Mouse (Mus musculus) heart, embryonic 10.5 days (tissue): Measurements from ENCODE around the gene Gm3448. TPM values are rescaled to one million over a fixed set of nuclear protein-coding genes. Genes with fewer than 3 reads are reported as not detected.
"Not testable (repeated sequence)": the region's sequence is repeated elsewhere in the genome, so short reads cannot be mapped to it uniquely, and the experiment has no call there.

Experiments
- DNase-seq: peaks from one replicate; pipeline ENCODE4 v3.0.0-alpha.2; 2017; ENCODE audit warnings: low spot score
- H3K27ac ChIP-seq: fragments of 300-500 bp; sonication (generic); 2 replicates; pipeline ENCODE4 v1.5.1; 2016; ENCODE audit warnings: mild to moderate bottlenecking
- H3K27me3 ChIP-seq: fragments of 300-500 bp; sonication (generic); 2 replicates; pipeline ENCODE4 v1.6.1; 2016; ENCODE audit warnings: mild to moderate bottlenecking; ENCODE audit not compliant: poor library complexity, insufficient read depth, severe bottlenecking
- H3K36me3 ChIP-seq: fragments of 300-500 bp; sonication (generic); 2 replicates; pipeline ENCODE4 v1.6.1; 2016; ENCODE audit warnings: mild to moderate bottlenecking, moderate library complexity
- H3K4me1 ChIP-seq: fragments of 300-500 bp; sonication (generic); 2 replicates; pipeline ENCODE4 v1.6.1; 2016; ENCODE audit warnings: mild to moderate bottlenecking
- H3K4me3 ChIP-seq: fragments of 300-500 bp; sonication (generic); 2 replicates; pipeline ENCODE4 v1.5.1; 2016; ENCODE audit warnings: mild to moderate bottlenecking, moderate library complexity
- H3K9me3 ChIP-seq: fragments of 300-500 bp; sonication (generic); 2 replicates; pipeline ENCODE4 v1.6.1; 2016; ENCODE audit warnings: mild to moderate bottlenecking, moderate library complexity
- WGBS: fragments of 180-500 bp; shearing (Covaris S2); methylation state at CpG from one replicate; pipeline ENCODE4 v1.1.7; 2016; 5-methylcytosine and 5-hydroxymethylcytosine counted together
- polyA plus RNA-seq: library from polyadenylated mRNA; unstranded; fragments of >200 nt; fragmentation: Nextera tagmentation; extraction: Ambion mirVana; gene quantifications from 2 replicates; pipeline ENCODE4 v1.2.1, GENCODE M21; 2016

The Gm3448 gene
- 2.7 and 3.2 TPM in 2 replicates for polyA plus RNA-seq

- not testable (repeated sequence) for H3K9me3 ChIP-seq, H3K27ac ChIP-seq, H3K4me1 ChIP-seq, H3K36me3 ChIP-seq, H3K4me3 ChIP-seq, H3K27me3 ChIP-seq, DNase-seq
- WGBS: 0% methylated on average over 17 of the region's 56 CpGs
Observed at GRCm38 (mm10) chr17:15041175-15041729, at the start of gene Gm3448, which contains the start of the genes Ermard and Tcte3. Gene Gm3448, minus strand, starts transcription at chr17:15041537. Gene Ermard, plus strand, starts transcription at chr17:15041208. Gene Tcte3, minus strand, starts transcription at chr17:15041488.

- peaks cover 9% of the 10 kb centered on the region; the same call in 1 of the 2 replicates for H3K27me3 ChIP-seq
- no peak overlapping the region for H3K27ac ChIP-seq
- H3K36me3 ChIP-seq: no peaks in the 10 kb centered on the region
- 26% methylated on average over 8 of the region's 8 CpGs for WGBS
- no peak for DNase-seq
- no peaks in the 10 kb centered on the region for H3K9me3 ChIP-seq
- H3K4me1 ChIP-seq: peaks cover 26% of the 10 kb centered on the region
- H3K4me3 ChIP-seq: no peak overlapping the region
Observed at GRCm38 (mm10) chr17:15088591-15089001, 47.3 kb upstream of the Gm3448 start.

- Histone ChIP-seq H3K27ac (no peak overlapping the region), H3K9me3 (no peaks in the 10 kb centered on the region), H3K27me3 (peaks cover 12% of the 10 kb centered on the region; the same call in 1 of the 2 replicates), H3K4me3 (no peak overlapping the region), H3K4me1 (peaks cover 26% of the 10 kb centered on the region), H3K36me3 (no peaks in the 10 kb centered on the region)
- WGBS: 38% methylated on average over 2 of the region's 2 CpGs
- DNase-seq: no peak
Observed at GRCm38 (mm10) chr17:15088166-15088565, 46.8 kb upstream of the Gm3448 start.

- Histone ChIP-seq H3K36me3 (no peaks in the 10 kb centered on the region), H3K4me3 (no peak overlapping the region), H3K9me3 (no peaks in the 10 kb centered on the region), H3K4me1 (peaks cover 26% of the 10 kb centered on the region), H3K27me3 (peaks cover 19% of the 10 kb centered on the region; the same call in 1 of the 2 replicates), H3K27ac (peak overlapping the region; percentile 44; the same call in 1 of the 2 replicates)
- DNase-seq: no peak
- WGBS: 44% methylated on average over 2 of the region's 2 CpGs
Observed at GRCm38 (mm10) chr17:15085006-15085405, 43.7 kb upstream of the Gm3448 start.

GRCm38 (mm10) chr17:15084226-15084848 is 43.0 kb upstream of the Gm3448 start:
- H3K9me3 ChIP-seq: no peaks in the 10 kb centered on the region
- H3K27me3 ChIP-seq: peaks cover 19% of the 10 kb centered on the region; the same call in 1 of the 2 replicates
- H3K36me3 ChIP-seq: no peaks in the 10 kb centered on the region
- peak overlapping the region; percentile 13; the same call in 1 of the 2 replicates for H3K4me3 ChIP-seq
- peak; percentile 91 for DNase-seq
- H3K4me1 ChIP-seq: peaks cover 26% of the 10 kb centered on the region
- 20% methylated on average over 13 of the region's 13 CpGs for WGBS
- peak overlapping the region; percentile 44; the same call in 1 of the 2 replicates for H3K27ac ChIP-seq

- WGBS: 27% methylated on average over 2 of the region's 2 CpGs
- DNase-seq: no peak
- H3K4me3 ChIP-seq: no peak overlapping the region
- no peaks in the 10 kb centered on the region for H3K36me3 ChIP-seq
- H3K27ac ChIP-seq: no peak overlapping the region
- H3K27me3 ChIP-seq: peaks cover 4% of the 10 kb centered on the region; the same call in 1 of the 2 replicates
- H3K4me1 ChIP-seq: peaks cover 6% of the 10 kb centered on the region; the same call in 1 of the 2 replicates
- no peaks in the 10 kb centered on the region for H3K9me3 ChIP-seq
Observed at GRCm38 (mm10) chr17:15077536-15077935, 36.2 kb upstream of the Gm3448 start.

GRCm38 (mm10) chr17:15075033-15075432 is 33.7 kb upstream of the Gm3448 start:
- WGBS: 62% methylated on average over 8 of the region's 8 CpGs
- Histone ChIP-seq H3K4me1 (peaks cover 6% of the 10 kb centered on the region; the same call in 1 of the 2 replicates), H3K27me3 (no peaks in the 10 kb centered on the region), H3K9me3 (no peaks in the 10 kb centered on the region), H3K4me3 (no peak overlapping the region), H3K27ac (0 out of 2 replicates have a peak overlapping the region, but pooled peaks have one; percentile 36), H3K36me3 (no peaks in the 10 kb centered on the region)
- DNase-seq: no peak

GRCm38 (mm10) chr17:15072211-15072610 is 30.9 kb upstream of the Gm3448 start:
- no peaks in the 10 kb centered on the region for H3K27me3 ChIP-seq
- 86% methylated on average over 2 of the region's 2 CpGs for WGBS

GRCm38 (mm10) chr17:15069124-15069523 is 27.8 kb upstream of the Gm3448 start:
- Histone ChIP-seq H3K27ac (no peak overlapping the region), H3K27me3 (no peaks in the 10 kb centered on the region), H3K36me3 (no peaks in the 10 kb centered on the region), H3K4me3 (no peak overlapping the region), H3K4me1 (peaks cover 30% of the 10 kb centered on the region), H3K9me3 (no peaks in the 10 kb centered on the region)
- DNase-seq: no peak
- WGBS: 50% methylated on average over 2 of the region's 2 CpGs

More at GRCm38 (mm10) chr17:15072211-15072610, 30.9 kb upstream of the Gm3448 start:
- DNase-seq: no peak
- H3K4me1 ChIP-seq: peaks cover 20% of the 10 kb centered on the region
- H3K4me3 ChIP-seq: no peak overlapping the region
- H3K9me3 ChIP-seq: no peaks in the 10 kb centered on the region
- no peaks in the 10 kb centered on the region for H3K36me3 ChIP-seq
- H3K27ac ChIP-seq: no peak overlapping the region

GRCm38 (mm10) chr17:15068040-15068792 is 26.9 kb upstream of the Gm3448 start:
- H3K36me3 ChIP-seq: no peaks in the 10 kb centered on the region
- WGBS: 46% methylated on average over 8 of the region's 8 CpGs
- no peak overlapping the region for H3K4me3 ChIP-seq
- peaks cover 30% of the 10 kb centered on the region for H3K4me1 ChIP-seq
- peak overlapping the region; percentile 37; the same call in 1 of the 2 replicates for H3K27ac ChIP-seq
- H3K9me3 ChIP-seq: no peaks in the 10 kb centered on the region
- peak; percentile 73 for DNase-seq
- no peaks in the 10 kb centered on the region for H3K27me3 ChIP-seq

- DNase-seq: peak; percentile 76
- WGBS: 44% methylated on average over 1 of the region's 1 CpGs
- no peaks in the 10 kb centered on the region for H3K9me3 ChIP-seq
Observed at GRCm38 (mm10) chr17:15066911-15067310, 25.6 kb upstream of the Gm3448 start.

GRCm38 (mm10) chr17:15066066-15066465 is 24.7 kb upstream of the Gm3448 start:
- H3K36me3 ChIP-seq: peaks cover 8% of the 10 kb centered on the region
- no peak overlapping the region for H3K4me3 ChIP-seq
- H3K4me1 ChIP-seq: peaks cover 30% of the 10 kb centered on the region
- no peak overlapping the region for H3K27ac ChIP-seq
- H3K9me3 ChIP-seq: no peaks in the 10 kb centered on the region
- WGBS: 40% methylated on average over 6 of the region's 6 CpGs
- peak; percentile 75 for DNase-seq
- peaks cover 13% of the 10 kb centered on the region; the same call in 1 of the 2 replicates for H3K27me3 ChIP-seq

More at GRCm38 (mm10) chr17:15066911-15067310, 25.6 kb upstream of the Gm3448 start:
- Histone ChIP-seq H3K27me3 (peaks cover 10% of the 10 kb centered on the region; the same call in 1 of the 2 replicates), H3K4me1 (peaks cover 30% of the 10 kb centered on the region), H3K27ac (no peak overlapping the region), H3K4me3 (no peak overlapping the region), H3K36me3 (peaks cover 5% of the 10 kb centered on the region)
